Mouse (Mus musculus): ENCODE data around the gene Frem1. TPM values are rescaled to one million over a fixed set of nuclear protein-coding genes. Genes with fewer than 3 reads are reported as not detected.

The Frem1 gene
- total and polyA plus RNA-seq, 3 experiments, result 0.01 to 0.27 TPM; not detected in 1

DNA sequence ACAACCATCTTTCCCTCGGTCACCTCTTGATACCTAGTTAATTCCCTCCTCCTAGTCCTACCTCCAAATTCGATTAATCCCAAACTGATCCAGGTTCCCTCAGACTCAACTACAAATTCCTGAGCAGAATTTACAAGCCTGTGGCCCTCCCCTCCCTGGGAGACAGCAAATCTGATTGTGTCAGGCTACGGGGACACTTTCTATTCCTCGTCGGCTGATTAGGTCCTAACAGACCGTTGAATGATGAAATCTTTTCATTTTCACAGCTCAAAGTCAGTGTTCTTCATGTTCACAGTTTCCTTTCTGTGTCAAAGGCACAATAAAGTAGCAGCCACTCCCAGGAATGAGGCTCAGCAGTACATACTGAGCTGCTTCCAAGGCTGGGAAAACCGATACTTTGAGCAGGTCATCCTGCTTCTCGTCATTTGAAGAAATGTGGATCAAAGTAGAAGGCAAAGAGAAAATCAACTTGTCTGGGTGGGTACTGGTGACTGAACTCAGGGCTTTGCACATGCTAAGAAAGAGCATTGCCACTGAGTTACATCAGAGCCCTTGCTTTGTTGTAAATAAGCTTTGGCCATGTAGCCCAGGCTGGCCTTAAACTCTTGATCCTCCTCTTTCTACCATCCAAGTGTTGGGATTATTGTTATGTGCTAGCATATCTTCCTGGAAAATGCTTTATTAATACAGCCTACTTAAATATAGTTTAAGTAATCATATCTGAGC, 187.0 kb downstream of the Frem1 start:
- DNase-seq (ENCODE audit: low spot score) (no peak), ATAC-seq (ENCODE audit: extremely low read depth, insufficient number of reproducible peaks, low FRiP score, poor library complexity, severe bottlenecking) (no peak)
- H3K36me3 ChIP-seq (replicated peaks), result no peaks in the 10 kb centered on the region
- H3K4me1 ChIP-seq (ENCODE audit: insufficient read depth, low read depth, low read length), result peaks cover 1% of the 10 kb centered on the region; the same call in 1 of the 2 replicates
- no peaks in the 10 kb centered on the region for H3K9me3 ChIP-seq (replicated peaks)
- peaks cover 8% of the 10 kb centered on the region for H3K27me3 ChIP-seq (ENCODE audit: insufficient read depth, low read length)
- no peak overlapping the region for H3K4me3 ChIP-seq (ENCODE audit: low read depth, low read length)
- TF ChIP-seq GATA2 (IDR thresholded peaks at IDR 0.05; ENCODE audit: borderline replicate concordance, low read depth, low read length), result no peak
- TF ChIP-seq CTCF (IDR thresholded peaks at IDR 0.05; ENCODE audit: low read depth, low read length), result no peak
- TF ChIP-seq TAL1 (conservative IDR thresholded peaks at IDR 0.05; ENCODE audit: low read depth, low read length), result no peak
- TF ChIP-seq GATA1 (IDR thresholded peaks at IDR 0.05; ENCODE audit: borderline replicate concordance, low read length), result no peak
- TF ChIP-seq POLR2AphosphoS5 (IDR thresholded peaks at IDR 0.05; ENCODE audit: insufficient replicate concordance, low read depth, low read length), result no peak

DNA sequence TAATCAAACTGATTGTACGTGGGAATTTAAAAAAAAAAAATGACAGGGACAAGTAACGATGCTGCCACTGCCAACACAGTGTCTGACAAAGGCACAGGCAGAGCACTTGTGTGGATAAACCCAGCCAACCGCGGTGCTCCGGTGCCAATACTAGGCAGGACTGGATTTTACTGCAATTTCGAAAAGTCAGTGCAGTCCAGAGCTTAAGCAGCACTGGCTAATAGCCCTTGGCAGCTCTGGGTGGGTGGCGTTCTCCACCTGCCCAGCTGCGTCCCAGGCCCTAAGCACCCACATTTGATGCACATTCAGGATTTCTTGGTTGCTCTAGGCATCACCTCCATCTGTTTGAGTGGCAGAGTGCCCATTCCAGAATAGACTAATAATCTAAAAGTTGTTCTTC, 188.8 kb downstream of the Frem1 start:
- no peak for DNase-seq (ENCODE audit: low spot score)
- ATAC-seq (ENCODE audit: extremely low read depth, insufficient number of reproducible peaks, low FRiP score, poor library complexity, severe bottlenecking), result no peak
- Histone ChIP-seq H3K4me3 (ENCODE audit: low read depth, low read length) (no peak overlapping the region), H3K9me3 (replicated peaks) (no peaks in the 10 kb centered on the region), H3K4me1 (ENCODE audit: insufficient read depth, low read depth, low read length) (peaks cover 11% of the 10 kb centered on the region), H3K27me3 (ENCODE audit: insufficient read depth, low read length) (peaks cover 8% of the 10 kb centered on the region), H3K36me3 (replicated peaks) (no peaks in the 10 kb centered on the region)
- no peak for TF ChIP-seq GATA1 (IDR thresholded peaks at IDR 0.05; ENCODE audit: borderline replicate concordance, low read length)

DNA sequence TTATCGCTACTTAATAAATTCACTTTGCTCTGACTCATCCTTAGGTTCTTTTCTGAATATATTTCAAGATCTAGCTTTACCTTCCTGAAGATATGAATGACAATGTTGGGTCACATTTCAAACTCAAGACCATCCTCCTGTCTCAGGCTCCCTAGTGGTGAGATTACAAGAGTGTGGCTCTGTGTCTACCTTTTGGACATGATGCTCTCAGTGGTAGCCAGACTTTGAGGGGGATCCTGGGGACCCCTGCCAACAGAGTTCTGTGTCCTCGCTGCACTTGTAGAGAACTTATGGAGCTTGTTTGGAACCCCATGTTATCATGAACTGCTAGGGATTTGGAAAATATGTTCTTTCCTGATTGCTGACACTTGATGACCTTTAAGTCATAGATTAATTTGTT, 190.7 kb downstream of the Frem1 start:
- ATAC-seq (ENCODE audit: extremely low read depth, insufficient number of reproducible peaks, low FRiP score, poor library complexity, severe bottlenecking) (no peak), DNase-seq (ENCODE audit: low spot score) (no peak)
- H3K36me3 ChIP-seq (replicated peaks), result peaks cover 3% of the 10 kb centered on the region
- no peaks in the 10 kb centered on the region for H3K9me3 ChIP-seq (replicated peaks)
- H3K4me1 ChIP-seq (ENCODE audit: insufficient read depth, low read depth, low read length), result peaks cover 13% of the 10 kb centered on the region
- peaks cover 8% of the 10 kb centered on the region for H3K27me3 ChIP-seq (ENCODE audit: insufficient read depth, low read length)
- no peak for TF ChIP-seq CTCF (IDR thresholded peaks at IDR 0.05; ENCODE audit: low read depth, low read length)
- no peak for TF ChIP-seq GATA1 (IDR thresholded peaks at IDR 0.05; ENCODE audit: borderline replicate concordance, low read length)
- no peak for TF ChIP-seq POLR2AphosphoS5 (IDR thresholded peaks at IDR 0.05; ENCODE audit: insufficient replicate concordance, low read depth, low read length)
- TF ChIP-seq GATA2 (IDR thresholded peaks at IDR 0.05; ENCODE audit: borderline replicate concordance, low read depth, low read length), result no peak
- TF ChIP-seq TAL1 (conservative IDR thresholded peaks at IDR 0.05; ENCODE audit: low read depth, low read length), result no peak
- H3K4me3 ChIP-seq (ENCODE audit: low read depth, low read length), result no peak overlapping the region

DNA sequence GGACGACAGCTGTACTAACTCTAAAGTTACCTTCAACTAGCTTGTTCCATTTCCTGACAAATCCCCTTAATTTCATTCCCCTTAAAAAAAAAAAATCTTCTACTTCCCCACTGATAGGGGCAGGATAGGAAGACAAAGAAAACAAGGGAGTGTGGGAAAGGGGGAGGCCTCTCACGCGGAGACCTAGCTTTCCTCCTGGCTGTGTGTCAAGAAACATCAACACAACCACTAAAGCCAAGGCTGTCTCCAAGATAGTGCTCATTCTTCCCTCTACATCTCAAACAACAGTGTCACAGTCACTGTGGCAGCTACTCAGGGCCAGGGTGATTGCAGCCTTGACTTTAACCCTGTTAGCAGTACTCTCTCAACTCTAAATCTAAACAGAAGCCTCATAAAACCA, 191.6 kb downstream of the Frem1 start:
- no peak for TF ChIP-seq CTCF (IDR thresholded peaks at IDR 0.05; ENCODE audit: low read depth, low read length)
- TF ChIP-seq GATA2 (IDR thresholded peaks at IDR 0.05; ENCODE audit: borderline replicate concordance, low read depth, low read length), result no peak
- no peak for TF ChIP-seq TAL1 (conservative IDR thresholded peaks at IDR 0.05; ENCODE audit: low read depth, low read length)
- TF ChIP-seq GATA1 (IDR thresholded peaks at IDR 0.05; ENCODE audit: borderline replicate concordance, low read length), result no peak
- no peak for TF ChIP-seq POLR2AphosphoS5 (IDR thresholded peaks at IDR 0.05; ENCODE audit: insufficient replicate concordance, low read depth, low read length)
- Histone ChIP-seq H3K4me3 (ENCODE audit: low read depth, low read length) (no peak overlapping the region), H3K4me1 (ENCODE audit: insufficient read depth, low read depth, low read length) (peaks cover 19% of the 10 kb centered on the region), H3K36me3 (replicated peaks) (peaks cover 9% of the 10 kb centered on the region), H3K9me3 (replicated peaks) (no peaks in the 10 kb centered on the region), H3K27me3 (ENCODE audit: insufficient read depth, low read length) (peaks cover 8% of the 10 kb centered on the region)
- no peak for ATAC-seq (ENCODE audit: extremely low read depth, insufficient number of reproducible peaks, low FRiP score, poor library complexity, severe bottlenecking)
- DNase-seq (ENCODE audit: low spot score), result no peak

DNA sequence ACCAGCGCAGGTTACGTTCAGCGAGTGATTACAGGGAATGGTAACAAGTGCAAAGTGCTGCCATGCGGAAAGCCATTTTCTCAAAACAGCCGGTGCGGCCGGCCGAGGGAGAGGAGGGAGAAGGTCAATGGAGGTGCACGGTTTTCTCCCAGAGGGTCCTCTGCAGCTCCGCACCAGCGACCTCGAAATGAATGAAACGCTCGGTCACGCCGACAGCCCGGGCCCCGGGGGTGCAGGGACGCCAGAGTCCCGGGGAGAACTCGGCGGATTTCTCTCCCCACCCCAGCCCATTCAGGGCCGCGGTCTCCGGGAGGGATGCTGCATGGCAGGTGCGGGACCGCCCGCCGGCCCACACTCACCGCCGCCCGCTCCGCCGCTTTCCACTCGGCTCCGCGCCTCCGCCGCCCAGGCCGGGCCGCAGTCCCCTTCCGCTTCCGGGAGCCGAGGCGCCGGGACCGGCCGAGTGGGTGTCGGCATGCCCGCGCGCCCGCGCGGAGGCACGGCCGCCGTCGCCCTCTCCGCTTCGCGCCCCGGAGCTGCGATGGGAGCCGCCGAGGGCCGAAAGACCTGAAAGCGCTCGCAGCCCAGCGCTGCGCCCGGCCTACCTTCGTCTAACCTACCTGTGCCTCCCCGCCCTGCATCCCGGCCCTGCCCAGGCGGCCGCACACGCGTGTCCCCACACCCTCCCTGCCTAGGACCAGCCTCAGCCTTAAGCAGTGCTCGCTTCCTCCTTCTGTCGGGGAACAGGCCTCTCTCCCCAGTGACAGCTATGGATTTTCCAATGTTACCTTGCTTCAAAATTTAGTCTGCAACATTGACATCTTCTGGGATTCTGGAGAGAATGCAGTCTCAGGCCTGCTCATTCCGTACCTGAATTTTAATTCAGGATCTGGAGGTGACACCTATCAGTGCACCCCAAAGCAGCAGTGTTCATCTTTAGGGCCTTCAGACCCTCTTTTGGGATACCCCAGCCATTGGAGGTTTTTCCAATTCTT, 192.7 kb downstream of the Frem1 start, which contains the start of gene Zdhhc21:
Zdhhc21 (minus strand) TSS at position 828 of the 995 bp plus-strand sequence.
- DNase-seq (ENCODE audit: low spot score), result peak; percentile 74
- Histone ChIP-seq H3K9me3 (replicated peaks) (no peaks in the 10 kb centered on the region), H3K27me3 (ENCODE audit: insufficient read depth, low read length) (peaks cover 4% of the 10 kb centered on the region; the same call in 1 of the 2 replicates), H3K4me1 (ENCODE audit: insufficient read depth, low read depth, low read length) (peaks cover 22% of the 10 kb centered on the region), H3K36me3 (replicated peaks) (peaks cover 13% of the 10 kb centered on the region), H3K4me3 (ENCODE audit: low read depth, low read length) (peak within 1 kb of the TSS; percentile 80)
- TF ChIP-seq GATA2 (IDR thresholded peaks at IDR 0.05; ENCODE audit: borderline replicate concordance, low read depth, low read length) (no peak), GATA1 (IDR thresholded peaks at IDR 0.05; ENCODE audit: borderline replicate concordance, low read length) (no peak), POLR2AphosphoS5 (IDR thresholded peaks at IDR 0.05; ENCODE audit: insufficient replicate concordance, low read depth, low read length) (no peak), TAL1 (conservative IDR thresholded peaks at IDR 0.05; ENCODE audit: low read depth, low read length) (no peak)
- peak; percentile 66 for ATAC-seq (ENCODE audit: extremely low read depth, insufficient number of reproducible peaks, low FRiP score, poor library complexity, severe bottlenecking)

DNA sequence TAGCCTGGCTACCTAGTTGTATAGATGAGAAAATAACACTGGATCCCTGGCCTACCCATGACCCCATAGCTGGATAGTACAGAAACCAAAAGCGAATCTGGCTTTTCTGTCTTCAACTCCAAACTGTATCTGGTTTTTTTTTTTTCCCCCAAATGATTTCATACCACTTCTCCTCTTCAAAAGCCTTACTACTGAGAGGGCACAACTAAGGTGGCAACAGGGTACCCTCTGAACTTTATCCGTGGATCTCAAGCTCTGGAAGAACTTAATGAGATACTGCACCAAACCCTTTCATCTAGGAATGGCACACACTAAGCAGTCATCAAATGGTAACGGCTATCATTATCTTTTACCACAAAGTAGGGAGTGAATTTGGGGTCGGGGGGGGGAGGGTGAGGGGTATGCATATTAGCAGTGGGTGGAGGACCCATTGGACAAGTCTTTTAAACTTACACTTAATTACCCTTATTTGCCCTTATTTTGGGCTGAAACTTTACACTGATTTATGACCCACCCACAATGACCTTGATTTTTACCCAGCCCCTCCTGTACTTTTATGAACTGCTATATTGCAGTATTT, 193.6 kb downstream of the Frem1 start:
- H3K4me1 ChIP-seq (ENCODE audit: insufficient read depth, low read depth, low read length), result peaks cover 24% of the 10 kb centered on the region
- no peaks in the 10 kb centered on the region for H3K9me3 ChIP-seq (replicated peaks)
- no peak for ATAC-seq (ENCODE audit: extremely low read depth, insufficient number of reproducible peaks, low FRiP score, poor library complexity, severe bottlenecking)
- no peak for TF ChIP-seq TAL1 (conservative IDR thresholded peaks at IDR 0.05; ENCODE audit: low read depth, low read length)
- no peak for TF ChIP-seq GATA2 (IDR thresholded peaks at IDR 0.05; ENCODE audit: borderline replicate concordance, low read depth, low read length)
- no peak for TF ChIP-seq GATA1 (IDR thresholded peaks at IDR 0.05; ENCODE audit: borderline replicate concordance, low read length)
- TF ChIP-seq CTCF (IDR thresholded peaks at IDR 0.05; ENCODE audit: low read depth, low read length), result no peak
- TF ChIP-seq POLR2AphosphoS5 (IDR thresholded peaks at IDR 0.05; ENCODE audit: insufficient replicate concordance, low read depth, low read length), result no peak
- peaks cover 4% of the 10 kb centered on the region; the same call in 1 of the 2 replicates for H3K27me3 ChIP-seq (ENCODE audit: insufficient read depth, low read length)
- DNase-seq (ENCODE audit: low spot score), result no peak
- H3K36me3 ChIP-seq (replicated peaks), result peaks cover 14% of the 10 kb centered on the region
- peak overlapping the region; percentile 80 for H3K4me3 ChIP-seq (ENCODE audit: low read depth, low read length)
